Mouse (Mus musculus): ENCODE measurements around the gene Acot4.
"Not testable (repeated sequence)": the region's sequence is repeated elsewhere in the genome, so short reads cannot be mapped to it uniquely, and the experiment has no call there.

The Acot4 gene

GRCm38 (mm10) chr12:84030659-84031332 is 7.4 kb upstream of the Acot4 start:
- peak; percentile 54 to 71 for DNase-seq (ENCODE audit: low spot score in 2 of 2)

DNA sequence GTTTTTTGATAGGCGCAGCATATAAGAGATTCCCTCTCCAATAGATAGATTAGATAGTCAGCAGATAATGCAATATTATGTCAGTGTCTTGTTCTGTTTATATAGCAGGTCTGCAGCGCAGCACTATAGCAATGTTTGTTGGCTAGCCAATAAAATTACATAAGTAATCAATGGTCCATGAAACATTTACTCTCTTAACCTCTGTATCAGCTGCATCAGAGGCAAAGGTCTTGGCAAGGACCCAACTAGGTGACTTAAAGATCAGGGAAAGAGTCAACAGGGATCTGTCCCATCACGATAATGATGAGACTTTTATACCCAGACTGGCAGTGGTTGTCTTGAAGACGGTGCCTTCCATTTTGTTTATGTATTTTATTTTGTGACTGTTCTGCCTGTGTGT is 5.3 kb upstream of the Acot4 start:
- DNase-seq (ENCODE audit: low spot score in 2 of 2), result no peak

DNA sequence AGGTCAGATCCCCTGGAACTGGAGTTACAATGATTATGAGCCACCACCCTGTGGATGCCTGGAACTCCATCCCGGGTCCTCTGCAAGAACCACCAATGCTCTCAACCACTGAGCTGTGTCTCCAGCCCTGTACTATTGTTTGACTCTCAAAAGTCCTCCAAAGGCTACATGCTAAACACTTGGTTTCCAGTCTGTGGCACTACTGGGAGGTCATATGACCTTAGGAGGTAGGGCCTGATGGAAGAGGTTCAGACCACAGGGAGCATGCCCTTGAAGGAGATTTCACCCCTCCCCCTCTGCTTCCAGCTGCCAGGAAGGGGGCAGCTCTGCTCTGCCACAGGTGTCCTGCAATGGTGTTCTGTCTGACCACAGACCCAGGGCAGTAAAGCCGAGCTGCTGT is 4.9 kb upstream of the Acot4 start:
- not testable (repeated sequence) for DNase-seq (ENCODE audit: low spot score in 2 of 2)

GRCm38 (mm10) chr12:84034108-84034507 is 4.1 kb upstream of the Acot4 start:
- no peak for DNase-seq (ENCODE audit: low spot score in 2 of 2)

- not testable (repeated sequence) for DNase-seq (ENCODE audit: low spot score in 2 of 2)
These were observed 522 bp downstream of the Acot4 start, which contains the start of gene Gm49366 for GRCm38 (mm10) chr12:84038691-84039111. TSS of gene Gm49366 (plus strand) at chr12:84038935.

GRCm38 (mm10) chr12:84042248-84042647 is 4.1 kb downstream of the Acot4 start:
- no peak for DNase-seq (ENCODE audit: low spot score in 2 of 2)

DNA sequence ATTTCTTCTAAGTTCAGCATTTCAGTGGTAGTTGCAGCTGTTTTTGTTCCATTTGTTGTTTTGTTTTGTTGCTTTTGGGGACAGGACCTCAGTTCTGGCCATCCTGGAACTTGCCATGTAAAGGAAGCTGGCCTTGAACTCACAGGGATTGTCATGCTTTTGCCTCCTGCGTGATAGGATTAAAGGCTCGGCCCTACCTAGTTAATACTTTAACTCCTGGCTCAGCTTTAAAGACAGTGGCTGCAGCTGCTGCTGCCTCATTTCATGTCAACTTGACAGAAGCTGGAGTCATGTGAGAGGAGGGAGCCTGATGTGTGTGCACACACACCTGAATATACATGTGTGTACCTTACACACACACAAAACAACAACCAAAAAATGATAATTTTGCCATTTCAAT is 5.9 kb downstream of the Acot4 start:
- DNase-seq (ENCODE audit: low spot score in 2 of 2), result no peak

DNA sequence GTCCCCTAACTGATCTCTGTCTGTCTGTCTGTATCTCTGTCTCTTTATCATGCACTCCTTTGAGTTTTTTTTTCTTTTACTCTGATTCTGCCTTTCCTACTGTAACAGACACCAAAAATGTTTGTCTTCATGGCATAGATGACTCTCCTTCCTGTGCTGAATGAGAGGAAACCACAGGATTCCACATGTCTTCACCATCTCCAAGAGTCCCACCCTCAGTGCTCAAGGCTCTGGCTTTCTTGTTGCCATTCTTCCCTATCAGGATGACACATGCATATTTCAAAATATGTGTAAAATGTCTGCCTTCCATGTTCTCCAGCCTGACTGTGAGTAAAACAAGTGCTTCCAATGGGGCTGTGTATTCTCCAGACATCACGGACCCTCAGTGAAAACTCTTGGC is 8.7 kb downstream of the Acot4 start:
- no peak for DNase-seq (ENCODE audit: low spot score in 2 of 2)

- DNase-seq (ENCODE audit: low spot score in 2 of 2), result not testable (repeated sequence)
These were observed 12.6 kb downstream of the Acot4 start for GRCm38 (mm10) chr12:84050744-84051143.

DNA sequence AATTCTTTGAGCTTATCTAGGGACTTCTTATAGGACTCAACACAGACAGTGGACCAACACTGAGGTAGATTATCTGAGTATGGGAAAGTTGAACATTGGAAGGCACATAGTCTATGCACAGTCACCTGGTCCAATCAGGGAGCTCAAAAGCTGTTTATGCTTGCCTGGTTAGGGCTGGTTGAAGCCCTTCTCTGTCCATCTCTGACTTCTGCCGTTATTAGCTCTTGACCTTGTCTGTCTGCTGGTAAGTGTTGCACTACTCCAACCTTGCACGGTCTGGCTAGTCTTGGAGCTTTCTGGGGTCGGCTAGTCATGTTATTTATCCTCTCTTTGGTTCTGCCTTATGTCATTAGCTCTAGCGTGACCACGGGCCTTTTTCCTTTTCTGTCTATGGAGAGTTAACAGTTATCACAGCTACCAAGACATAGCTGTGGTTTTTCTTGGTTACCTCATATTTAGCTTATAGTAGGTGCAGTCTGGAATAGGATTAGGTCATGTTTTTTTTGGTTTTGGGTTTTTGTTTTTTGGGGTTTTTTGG is 13.8 kb downstream of the Acot4 start, which contains the start of gene Acot3:
Acot3 (plus strand) TSS at position 208 of the 538 bp plus-strand sequence.
- DNase-seq (ENCODE audit: low spot score in 2 of 2), result no peak

- no peak for DNase-seq (ENCODE audit: low spot score in 2 of 2)
These were observed 14.4 kb downstream of the Acot4 start for GRCm38 (mm10) chr12:84052609-84053008.

- no peak for DNase-seq (ENCODE audit: low spot score in 2 of 2)
These were observed 15.0 kb downstream of the Acot4 start for GRCm38 (mm10) chr12:84053173-84053572.

GRCm38 (mm10) chr12:84053679-84054391 is 15.7 kb downstream of the Acot4 start:
- no peak for DNase-seq (ENCODE audit: low spot score in 2 of 2)

GRCm38 (mm10) chr12:84060946-84061345 is 22.8 kb downstream of the Acot4 start:
- no peak for DNase-seq (ENCODE audit: low spot score in 2 of 2)

DNA sequence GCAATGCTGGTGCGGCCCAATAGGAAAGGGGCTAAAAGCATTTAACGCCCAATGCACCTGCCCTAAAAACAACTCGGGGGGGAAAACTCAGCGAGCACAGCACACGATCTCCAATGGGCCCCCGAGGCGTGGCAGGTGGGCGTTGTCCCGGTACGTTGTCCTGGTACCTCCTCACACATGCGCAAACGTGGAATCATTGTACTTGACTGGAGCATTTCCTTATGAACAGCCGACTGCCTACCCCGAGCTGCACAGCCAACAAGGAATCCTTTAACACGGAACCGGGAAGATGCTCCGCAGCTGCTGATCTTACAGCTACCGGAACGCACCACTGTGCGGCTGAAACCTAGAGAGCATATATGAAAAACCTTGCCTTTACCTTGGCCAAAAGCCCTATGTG is 24.2 kb downstream of the Acot4 start:
- DNase-seq (ENCODE audit: low spot score in 2 of 2), result no peak

DNA sequence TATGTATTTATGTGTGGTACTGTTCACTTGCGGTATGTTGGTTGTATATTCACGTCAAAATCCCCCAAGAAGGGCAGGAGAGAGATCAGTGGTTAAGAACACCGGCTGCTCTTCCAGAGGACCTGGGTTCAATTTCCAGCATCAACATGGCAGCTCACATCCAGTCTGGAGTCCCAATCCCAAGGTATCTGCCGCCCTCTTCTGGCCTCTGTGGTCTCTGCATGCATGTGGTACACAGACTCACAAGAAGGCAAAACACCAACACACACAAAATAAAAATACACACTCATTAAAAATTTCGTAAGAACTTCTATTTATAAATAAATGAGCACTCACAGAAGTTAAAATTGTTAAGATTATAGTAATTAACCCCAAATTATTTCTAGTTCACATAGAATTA is 25.0 kb downstream of the Acot4 start:
- DNase-seq (ENCODE audit: low spot score in 2 of 2), result no peak

DNA sequence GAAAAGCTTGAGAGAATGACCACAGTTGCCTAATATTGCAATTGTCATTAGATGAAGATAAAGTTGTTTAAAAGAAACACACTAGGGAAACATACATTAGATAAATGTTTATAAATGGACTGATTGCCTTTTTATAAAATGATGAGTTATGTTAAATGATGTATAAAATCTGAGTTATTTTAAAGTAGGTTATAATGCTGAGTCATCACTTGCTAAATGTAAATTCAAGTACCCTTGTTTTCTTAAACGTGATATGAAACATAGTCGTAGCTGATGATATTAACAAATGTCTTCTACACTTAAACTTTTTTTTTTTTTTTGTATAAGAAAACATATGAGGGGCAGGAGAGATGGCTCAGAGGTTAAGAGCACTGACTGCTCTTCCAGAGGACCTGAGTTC is 25.7 kb downstream of the Acot4 start:
- DNase-seq (ENCODE audit: low spot score in 2 of 2), result no peak

- DNase-seq (ENCODE audit: low spot score in 2 of 2), result no peak
These were observed 26.4 kb downstream of the Acot4 start for GRCm38 (mm10) chr12:84064621-84065020.

GRCm38 (mm10) chr12:84067752-84068151 is 29.6 kb downstream of the Acot4 start:
- no peak for DNase-seq (ENCODE audit: low spot score in 2 of 2)

GRCm38 (mm10) chr12:84068296-84068695 is 30.1 kb downstream of the Acot4 start:
- DNase-seq (ENCODE audit: low spot score in 2 of 2), result no peak

DNA sequence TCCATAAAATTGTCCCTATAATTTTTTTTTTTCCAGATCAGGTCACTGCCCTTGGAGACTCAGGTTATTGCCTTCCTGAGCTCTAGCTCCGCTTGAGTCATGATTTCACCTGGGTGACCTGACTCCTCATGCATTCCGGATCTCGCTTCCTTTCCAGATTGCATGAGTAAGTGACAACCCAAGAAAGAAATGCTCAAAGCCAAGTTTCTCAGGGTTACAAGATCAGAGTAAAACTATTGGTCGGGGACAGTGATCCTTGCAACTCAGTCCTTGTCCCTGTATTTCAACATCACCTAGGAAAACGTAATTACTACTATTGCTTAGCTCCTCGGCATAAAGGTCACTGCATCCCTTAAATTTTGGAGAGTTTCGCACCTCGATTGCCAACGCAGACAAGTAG is 30.8 kb downstream of the Acot4 start, which contains the start of gene Acot5:
Acot5 (plus strand) TSS at position 340 of the 400 bp plus-strand sequence.
- no peak for DNase-seq (ENCODE audit: low spot score in 2 of 2)

DNA sequence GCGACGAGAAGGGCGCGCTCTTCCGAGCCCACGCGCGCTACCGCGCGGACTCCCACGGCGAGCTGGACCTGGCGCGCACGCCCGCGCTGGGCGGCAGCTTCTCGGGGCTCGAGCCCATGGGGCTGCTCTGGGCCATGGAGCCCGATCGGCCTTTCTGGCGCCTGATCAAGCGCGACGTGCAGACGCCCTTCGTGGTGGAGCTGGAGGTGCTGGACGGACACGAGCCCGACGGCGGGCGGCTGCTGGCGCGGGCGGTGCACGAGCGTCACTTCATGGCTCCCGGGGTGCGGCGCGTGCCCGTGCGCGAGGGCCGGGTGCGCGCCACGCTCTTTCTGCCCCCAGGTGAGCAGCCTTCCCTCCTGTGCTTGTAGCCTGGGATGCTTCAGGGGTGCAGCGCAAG is 31.4 kb downstream of the Acot4 start:
- DNase-seq (ENCODE audit: low spot score in 2 of 2), result peak in 1 of 2 experiments; percentile 12

- no peak for DNase-seq (ENCODE audit: low spot score in 2 of 2)
These were observed 33.5 kb downstream of the Acot4 start for GRCm38 (mm10) chr12:84071696-84072095.
